Mouse (Mus musculus) ES-Bruce4 (cell line): ENCODE data around the gene Xaf1. TPM values are rescaled to one million over a fixed set of nuclear protein-coding genes. Genes with fewer than 3 reads are reported as not detected.

Source experiments
- H3K27ac ChIP-seq: 2 replicates; pipeline ENCODE4 v1.5.1; 2012; ENCODE audit warnings: low read length, inconsistent platforms; ENCODE audit not compliant: insufficient read depth
- H3K27me3 ChIP-seq: 2 replicates; pipeline ENCODE4 v1.6.1; 2012; ENCODE audit warnings: mild to moderate bottlenecking, low read length, inconsistent platforms; ENCODE audit not compliant: control insufficient read depth, poor library complexity, insufficient read depth, severe bottlenecking
- H3K36me3 ChIP-seq: 2 replicates; pipeline ENCODE4 v1.6.1; 2012; ENCODE audit warnings: inconsistent platforms, mild to moderate bottlenecking, low read length, moderate library complexity; ENCODE audit not compliant: control insufficient read depth, poor library complexity, insufficient read depth, severe bottlenecking
- H3K4me1 ChIP-seq: one replicate; pipeline ENCODE4 v1.8.1; 2011; ENCODE audit warnings: low read length; ENCODE audit not compliant: control insufficient read depth, insufficient read depth
- H3K4me3 ChIP-seq: 2 replicates; pipeline ENCODE4 v1.5.1; 2011; ENCODE audit warnings: low read depth, mild to moderate bottlenecking, low read length
- H3K9ac ChIP-seq: 2 replicates; pipeline ENCODE4 v1.6.1; 2012; ENCODE audit warnings: low read depth, mild to moderate bottlenecking, inconsistent platforms; ENCODE audit not compliant: poor library complexity, severe bottlenecking
- H3K9me3 ChIP-seq: replicated peaks from 2 replicates; pipeline ENCODE4 v1.6.1; 2012; ENCODE audit warnings: mild to moderate bottlenecking, low read length, inconsistent platforms; ENCODE audit not compliant: control insufficient read depth, poor library complexity, insufficient read depth, severe bottlenecking
- CTCF ChIP-seq: IDR thresholded peaks from one replicate; pipeline ENCODE4 v1.8.1; 2011; ENCODE audit warnings: low read depth, low read length
- EP300 ChIP-seq: IDR thresholded peaks from 2 replicates; pipeline ENCODE4 v1.6.1; 2011; ENCODE audit warnings: low read depth, low read length; ENCODE audit not compliant: insufficient read depth
- POLR2A ChIP-seq: IDR thresholded peaks from one replicate; pipeline ENCODE4 v1.8.1; 2011; ENCODE audit warnings: low read length; ENCODE audit not compliant: insufficient read depth
- polyA plus RNA-seq: library from polyadenylated mRNA; stranded (reverse); fragments of >200 nt; gene quantifications from 2 replicates; pipeline ENCODE4 v1.2.4, GENCODE M21; 2011; ENCODE audit warnings: low read depth; ENCODE audit not compliant: missing spikeins, insufficient read depth, insufficient read length

The Xaf1 gene
- polyA plus RNA-seq, 1 experiment, result 9.0 TPM

GRCm38 (mm10) chr11:72271761-72272160 lies 29.7 kb upstream of the Xaf1 start:
- Histone ChIP-seq H3K4me1 (no peaks in the 10 kb centered on the region), H3K36me3 (no peaks in the 10 kb centered on the region), H3K9me3 (no peaks in the 10 kb centered on the region), H3K9ac (no peak overlapping the region), H3K27ac (no peak overlapping the region), H3K4me3 (no peak overlapping the region), H3K27me3 (no peaks in the 10 kb centered on the region)
- no peak for TF ChIP-seq POLR2A
- TF ChIP-seq EP300, result no peak
- no peak for TF ChIP-seq CTCF

GRCm38 (mm10) chr11:72273341-72273740 lies 28.1 kb upstream of the Xaf1 start:
- no peaks in the 10 kb centered on the region for H3K9me3 ChIP-seq
- H3K4me3 ChIP-seq, result no peak overlapping the region
- no peak overlapping the region for H3K27ac ChIP-seq
- no peaks in the 10 kb centered on the region for H3K4me1 ChIP-seq
- no peak overlapping the region for H3K9ac ChIP-seq
- H3K36me3 ChIP-seq, result no peaks in the 10 kb centered on the region
- H3K27me3 ChIP-seq, result no peaks in the 10 kb centered on the region
- TF ChIP-seq CTCF (no peak), EP300 (no peak), POLR2A (no peak)

- Histone ChIP-seq H3K27me3 (no peaks in the 10 kb centered on the region), H3K36me3 (no peaks in the 10 kb centered on the region)
Measured at GRCm38 (mm10) chr11:72281143-72281851, 20.1 kb upstream of the Xaf1 start.

GRCm38 (mm10) chr11:72281852-72282400 lies 19.5 kb upstream of the Xaf1 start:
- H3K9ac ChIP-seq, result no peak overlapping the region
- no peak overlapping the region for H3K27ac ChIP-seq
- no peaks in the 10 kb centered on the region for H3K27me3 ChIP-seq
- H3K4me1 ChIP-seq, result peaks cover 3% of the 10 kb centered on the region
- H3K36me3 ChIP-seq, result no peaks in the 10 kb centered on the region
- H3K9me3 ChIP-seq, result no peaks in the 10 kb centered on the region
- H3K4me3 ChIP-seq, result no peak overlapping the region
- TF ChIP-seq CTCF (no peak), POLR2A (no peak), EP300 (no peak)

More at GRCm38 (mm10) chr11:72281143-72281851, 20.1 kb upstream of the Xaf1 start:
- no peak overlapping the region for H3K9ac ChIP-seq
- H3K27ac ChIP-seq, result no peak overlapping the region
- TF ChIP-seq POLR2A (no peak), EP300 (no peak), CTCF (no peak)
- no peaks in the 10 kb centered on the region for H3K9me3 ChIP-seq
- H3K4me3 ChIP-seq, result no peak overlapping the region
- H3K4me1 ChIP-seq, result peaks cover 3% of the 10 kb centered on the region

- Histone ChIP-seq H3K4me1 (peaks cover 3% of the 10 kb centered on the region), H3K27me3 (no peaks in the 10 kb centered on the region), H3K9ac (no peak overlapping the region), H3K4me3 (no peak overlapping the region), H3K36me3 (no peaks in the 10 kb centered on the region), H3K9me3 (no peaks in the 10 kb centered on the region), H3K27ac (no peak overlapping the region)
- TF ChIP-seq CTCF (no peak), POLR2A (no peak), EP300 (no peak)
Measured at GRCm38 (mm10) chr11:72283486-72284224, 17.8 kb upstream of the Xaf1 start.

- Histone ChIP-seq H3K9me3 (peaks cover 4% of the 10 kb centered on the region), H3K4me3 (no peak overlapping the region), H3K27ac (no peak overlapping the region), H3K9ac (no peak overlapping the region), H3K27me3 (no peaks in the 10 kb centered on the region), H3K36me3 (no peaks in the 10 kb centered on the region), H3K4me1 (peaks cover 3% of the 10 kb centered on the region)
- TF ChIP-seq EP300, result no peak
- no peak for TF ChIP-seq CTCF
- no peak for TF ChIP-seq POLR2A
Measured at GRCm38 (mm10) chr11:72284532-72285182, 16.8 kb upstream of the Xaf1 start.
